Mouse (Mus musculus) forebrain, postnatal 0 days (tissue): ENCODE measurements around the gene Pabpn1l. TPM values are rescaled to one million over a fixed set of nuclear protein-coding genes. Genes with fewer than 3 reads are reported as not detected.
A peak's percentile ranks its signal among the peaks of the same experiment; 100 is the strongest.

Experiments
- ATAC-seq: fragments of 200-750 bp; cut with Nextera tagmentation; 2 replicates; pipeline ENCODE4 v1.8.0; 2017; ENCODE audit warnings: mild to moderate bottlenecking, moderate library complexity
- DNase-seq: peaks from one replicate; pipeline ENCODE4 v3.0.0-alpha.2; 2015
- H3K27ac ChIP-seq: fragments of 300-500 bp; sonication (generic); 2 replicates; pipeline ENCODE4 v1.5.1; 2014; ENCODE audit warnings: low read depth, mild to moderate bottlenecking, antibody characterized with exemption, low read length, moderate library complexity, mixed read lengths
- H3K27me3 ChIP-seq: fragments of 300-500 bp; sonication (generic); 2 replicates; pipeline ENCODE4 v1.6.1; 2014; ENCODE audit warnings: mild to moderate bottlenecking, low read length, mixed read lengths; ENCODE audit not compliant: insufficient read depth
- H3K36me3 ChIP-seq: fragments of 300-500 bp; sonication (generic); 2 replicates; pipeline ENCODE4 v1.6.1; 2014; ENCODE audit warnings: mild to moderate bottlenecking, moderate library complexity; ENCODE audit not compliant: insufficient read depth
- H3K4me1 ChIP-seq: fragments of 300-500 bp; sonication (generic); 2 replicates; pipeline ENCODE4 v1.6.1; 2014; ENCODE audit warnings: antibody characterized with exemption; ENCODE audit not compliant: insufficient read depth
- H3K4me2 ChIP-seq: fragments of 300-500 bp; sonication (generic); 2 replicates; pipeline ENCODE4 v1.6.1; 2014; ENCODE audit warnings: low read depth, mild to moderate bottlenecking, moderate library complexity
- H3K4me3 ChIP-seq: fragments of 300-500 bp; sonication (generic); 2 replicates; pipeline ENCODE4 v1.5.1; 2014; ENCODE audit warnings: low read depth, low read length, mixed read lengths
- H3K9ac ChIP-seq: fragments of 300-500 bp; sonication (generic); 2 replicates; pipeline ENCODE4 v1.6.1; 2014; ENCODE audit warnings: mild to moderate bottlenecking
- H3K9me3 ChIP-seq: fragments of 300-500 bp; sonication (generic); 2 replicates; pipeline ENCODE4 v1.6.1; 2016; ENCODE audit warnings: low read length
- CTCF ChIP-seq: sonication (generic); IDR thresholded peaks from 2 replicates; pipeline ENCODE4 v1.5.1; 2016; ENCODE audit warnings: antibody characterized with exemption, control low read depth, low read depth
- WGBS: fragments of 180-500 bp; shearing (Covaris S2); extraction: QIAGEN DNeasy Blood & Tissue Kit; methylation state at CpG from one replicate; pipeline ENCODE4 v1.1.7; 2014; 5-methylcytosine and 5-hydroxymethylcytosine counted together
- polyA plus RNA-seq: library from polyadenylated mRNA; unstranded; fragments of >200 nt; fragmentation: Nextera tagmentation; extraction: Ambion mirVana; gene quantifications from 2 replicates; pipeline ENCODE4 v1.2.1, GENCODE M21; 2015
- total RNA-seq: library from RNA; depleted of rRNA; stranded (reverse); fragments of >200 nt; gene quantifications from 2 replicates; pipeline ENCODE4 v1.2.3, GENCODE M21; 2014

Gene Pabpn1l
- total and polyA plus RNA-seq, 2 experiments from 2014 or later, result not detected

DNA sequence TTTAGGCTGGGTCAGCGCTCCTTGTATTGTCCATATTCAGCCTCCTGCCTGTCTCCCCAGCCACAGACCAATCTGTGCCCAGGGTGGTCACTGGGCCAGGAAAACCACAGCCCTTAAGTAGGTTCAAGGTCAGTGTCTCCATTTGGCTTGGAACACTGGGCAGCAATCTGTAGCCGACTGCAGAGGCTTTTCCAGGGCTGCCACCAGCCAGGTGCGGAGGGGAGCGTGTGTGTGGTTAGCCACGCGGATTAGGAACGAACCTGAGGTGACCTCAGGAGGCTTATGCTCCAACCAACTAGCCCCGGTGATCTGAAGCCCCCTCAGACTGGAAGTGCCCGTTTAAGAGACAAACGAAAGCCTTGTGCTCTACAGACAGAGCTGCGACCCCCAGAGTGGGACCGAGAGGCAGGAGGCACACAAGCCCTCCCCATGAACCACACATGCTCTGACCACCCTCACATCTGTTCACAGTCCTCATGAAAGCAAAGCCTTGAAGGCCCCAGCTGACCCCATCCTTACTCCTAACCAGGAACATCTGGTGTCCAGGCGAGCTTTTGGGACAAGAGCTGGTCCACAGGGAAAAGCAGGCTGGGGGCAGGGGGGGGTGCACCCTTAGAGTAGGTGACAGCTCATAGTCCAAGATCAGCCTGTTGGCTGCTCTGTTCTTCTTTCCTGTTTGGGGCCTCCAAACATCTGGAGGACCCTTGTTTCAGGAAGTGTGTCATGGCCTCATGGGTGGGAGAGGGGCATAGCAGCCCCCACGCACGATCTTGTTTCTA lies 25.8 kb upstream of the Pabpn1l start:
- no peak for ATAC-seq
- Histone ChIP-seq H3K27me3 (no peaks in the 10 kb centered on the region), H3K4me1 (no peaks in the 10 kb centered on the region), H3K4me2 (no peak overlapping the region), H3K27ac (no peak overlapping the region), H3K4me3 (no peak overlapping the region), H3K9me3 (no peaks in the 10 kb centered on the region), H3K9ac (no peak overlapping the region), H3K36me3 (peaks cover 23% of the 10 kb centered on the region)
- WGBS, result 83% methylated on average over 15 of the region's 15 CpGs
- no peak for TF ChIP-seq CTCF
- DNase-seq, result no peak

DNA sequence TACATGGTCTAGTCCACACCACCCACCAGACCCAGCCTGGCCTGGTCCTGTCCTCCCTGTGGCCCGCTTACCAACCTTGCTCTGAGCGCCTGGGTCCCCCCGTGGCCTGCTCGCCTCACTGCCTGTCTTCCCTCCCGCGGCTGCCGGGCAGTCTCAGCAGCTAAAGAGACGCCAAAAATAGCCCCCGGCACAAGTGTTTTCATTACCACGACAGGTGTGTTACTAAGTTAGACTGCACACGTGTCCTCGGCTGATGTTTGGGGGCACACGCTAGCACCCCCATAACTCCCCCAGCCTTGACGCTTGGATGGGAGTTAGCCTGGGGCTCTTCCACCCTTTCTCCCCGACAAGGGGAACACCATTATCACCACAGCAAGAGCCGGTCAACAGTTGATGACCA lies 23.8 kb upstream of the Pabpn1l start:
- Histone ChIP-seq H3K36me3 (peaks cover 23% of the 10 kb centered on the region), H3K9me3 (no peaks in the 10 kb centered on the region), H3K4me2 (no peak overlapping the region), H3K4me3 (no peak overlapping the region), H3K9ac (no peak overlapping the region), H3K4me1 (no peaks in the 10 kb centered on the region), H3K27ac (no peak overlapping the region), H3K27me3 (no peaks in the 10 kb centered on the region)
- TF ChIP-seq CTCF, result no peak
- DNase-seq, result no peak
- WGBS, result 89% methylated on average over 16 of the region's 16 CpGs
- no peak for ATAC-seq

DNA sequence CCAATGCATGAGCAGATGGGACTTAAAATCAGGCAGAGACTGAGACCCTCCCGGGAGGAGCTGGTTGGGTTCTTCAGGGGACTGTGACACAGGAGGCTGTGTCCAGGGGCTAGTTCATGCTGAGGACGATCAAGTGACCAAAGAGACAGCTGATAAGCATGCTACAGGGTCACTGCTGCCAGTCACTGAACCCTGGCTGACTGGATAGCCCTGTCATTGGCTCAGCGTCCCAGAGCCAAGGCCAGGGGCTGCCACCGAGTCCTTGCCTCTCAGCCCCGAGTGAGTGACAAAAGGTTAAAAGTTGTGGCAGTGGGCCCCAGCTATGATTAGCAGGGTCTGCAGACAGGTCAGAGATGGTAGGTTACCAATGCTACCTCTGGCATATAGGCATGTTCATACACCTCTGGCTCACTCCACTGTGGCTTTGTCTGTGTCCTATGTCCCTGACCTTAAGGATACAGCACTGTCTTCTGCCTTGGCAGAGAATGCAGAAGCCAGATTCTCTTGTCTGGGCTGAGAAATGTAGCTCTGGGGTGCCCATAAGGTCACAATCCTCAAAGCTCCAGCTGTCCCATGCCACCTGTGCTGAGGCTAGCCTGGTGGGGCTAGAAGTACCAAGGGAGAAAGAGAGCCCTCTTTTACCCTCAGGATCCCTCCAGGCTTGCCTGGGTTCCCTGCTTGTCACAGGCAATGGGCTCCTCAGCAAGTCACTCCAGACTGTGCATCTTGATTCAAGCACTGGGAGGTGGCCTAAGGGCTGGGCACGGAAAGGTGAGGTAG lies 21.8 kb upstream of the Pabpn1l start:
- TF ChIP-seq CTCF, result no peak
- Histone ChIP-seq H3K9me3 (no peaks in the 10 kb centered on the region), H3K36me3 (peaks cover 19% of the 10 kb centered on the region), H3K27ac (no peak overlapping the region), H3K27me3 (no peaks in the 10 kb centered on the region), H3K4me2 (no peak overlapping the region), H3K4me3 (no peak overlapping the region), H3K9ac (no peak overlapping the region), H3K4me1 (no peaks in the 10 kb centered on the region)
- ATAC-seq (no peak), DNase-seq (no peak)
- 77% methylated on average over 6 of the region's 6 CpGs for WGBS

DNA sequence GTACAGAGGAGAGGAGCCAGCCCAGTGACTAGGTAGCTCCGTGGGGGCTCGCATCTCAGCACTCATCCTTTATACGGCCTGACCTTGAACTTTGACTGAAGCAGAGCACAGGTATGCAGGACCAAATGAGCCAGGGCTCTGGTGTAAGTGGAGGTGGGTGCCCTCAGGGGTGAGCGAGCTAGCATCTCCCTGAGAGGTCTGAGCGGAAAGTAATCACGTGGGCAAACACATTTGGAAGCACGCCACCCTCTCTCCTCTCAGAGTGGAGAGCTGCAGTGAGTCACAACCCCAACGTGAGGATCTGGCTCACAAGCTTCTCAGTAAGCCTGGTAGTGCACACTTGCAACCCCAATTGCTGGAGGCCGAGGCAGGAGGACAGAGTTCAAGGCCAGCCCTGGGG lies 19.5 kb upstream of the Pabpn1l start:
- whole genome bisulfite sequencing, result 59% methylated on average over 9 of the region's 9 CpGs
- peaks cover 8% of the 10 kb centered on the region for H3K36me3 ChIP-seq

DNA sequence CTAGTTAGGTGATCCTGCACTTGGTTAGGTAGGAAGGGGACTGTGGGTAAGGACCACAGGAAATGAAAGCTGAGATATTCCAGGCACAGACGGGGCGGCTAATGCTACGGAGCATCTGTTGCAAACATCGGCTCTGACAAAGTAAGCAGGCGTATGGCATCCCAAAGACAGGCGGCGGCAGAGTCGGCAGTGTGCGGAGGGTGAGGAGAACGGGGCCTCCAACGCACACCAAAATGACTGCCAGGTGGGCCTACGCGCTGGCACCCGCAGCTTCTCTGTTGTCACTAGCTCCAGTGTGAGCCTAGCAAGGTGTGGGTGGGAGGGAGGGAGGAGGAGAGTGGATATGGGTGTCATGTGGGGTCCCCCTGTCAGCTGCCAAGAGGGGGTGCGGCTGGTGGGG lies 18.9 kb upstream of the Pabpn1l start:
- peak; percentile 42 for TF ChIP-seq CTCF
- Histone ChIP-seq H3K4me2 (no peak overlapping the region), H3K27me3 (no peaks in the 10 kb centered on the region), H3K4me3 (no peak overlapping the region), H3K4me1 (no peaks in the 10 kb centered on the region), H3K36me3 (peaks cover 6% of the 10 kb centered on the region), H3K9me3 (no peaks in the 10 kb centered on the region), H3K27ac (no peak overlapping the region), H3K9ac (no peak overlapping the region)
- ATAC-seq (peak; percentile 40; the same call in 1 of the 2 replicates), DNase-seq (peak; percentile 42)
- WGBS, result 73% methylated on average over 15 of the region's 15 CpGs

More for the DNA sequence above, 19.5 kb upstream of the Pabpn1l start:
- Histone ChIP-seq H3K4me3 (no peak overlapping the region), H3K9ac (no peak overlapping the region), H3K4me2 (no peak overlapping the region), H3K27ac (no peak overlapping the region), H3K4me1 (no peaks in the 10 kb centered on the region), H3K27me3 (no peaks in the 10 kb centered on the region), H3K9me3 (no peaks in the 10 kb centered on the region)
- ATAC-seq (no peak), DNase-seq (peak; percentile 24)
- TF ChIP-seq CTCF, result no peak

DNA sequence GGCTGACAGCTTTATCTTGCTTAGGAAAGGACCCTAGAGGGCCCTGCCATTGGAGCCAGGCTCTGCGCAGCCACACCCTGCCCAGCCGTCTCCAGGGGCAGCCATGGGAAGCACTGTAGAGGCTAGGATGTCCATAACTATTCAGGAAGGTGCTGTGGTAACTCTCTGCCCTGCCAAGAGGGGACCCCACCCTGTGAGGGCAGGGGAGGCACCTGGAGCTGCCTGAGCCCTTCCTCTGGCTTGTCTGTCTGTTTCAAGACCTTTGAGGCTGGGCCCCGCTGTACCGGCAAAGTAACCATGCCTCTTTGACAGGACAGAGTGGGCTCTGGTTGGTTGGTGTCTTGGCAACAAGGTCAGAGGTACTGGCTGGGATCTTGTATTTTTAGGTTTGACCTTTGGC lies 18.3 kb upstream of the Pabpn1l start:
- Histone ChIP-seq H3K4me3 (no peak overlapping the region), H3K27ac (no peak overlapping the region)

More for the DNA sequence above, 18.3 kb upstream of the Pabpn1l start:
- Histone ChIP-seq H3K4me1 (no peaks in the 10 kb centered on the region), H3K9ac (no peak overlapping the region), H3K9me3 (no peaks in the 10 kb centered on the region), H3K27me3 (no peaks in the 10 kb centered on the region), H3K36me3 (peaks cover 6% of the 10 kb centered on the region), H3K4me2 (no peak overlapping the region)
- DNase-seq (no peak), ATAC-seq (no peak)
- TF ChIP-seq CTCF, result no peak
- WGBS, result 88% methylated on average over 4 of the region's 4 CpGs
